Mouse (Mus musculus): ENCODE results near the gene Eif4g3.

- no peak for TF ChIP-seq CTCF (IDR thresholded peaks at IDR 0.05; ENCODE audit: control insufficient read depth, insufficient read depth, insufficient replicate concordance, low read depth, low read length)
- TF ChIP-seq POLR2A (IDR thresholded peaks at IDR 0.05; ENCODE audit: control insufficient read depth, low read depth, low read length), result no peak
These were observed 56.7 kb downstream of the Eif4g3 start for GRCm38 (mm10) chr4:138049547-138049946.
